Mouse (Mus musculus): ENCODE measurements around the gene Tbc1d24. TPM values are rescaled to one million over a fixed set of nuclear protein-coding genes. Genes with fewer than 3 reads are reported as not detected.

Tbc1d24 gene
- polyA plus RNA-seq, 2 experiments = 5.4 to 14.1 TPM

- peak overlapping the region; percentile 46 to 47 for H3K4me3 ChIP-seq (ENCODE audit: insufficient read depth in 1 of 2, low read depth in 2 of 2, low read length in 2 of 2)
- DNase-seq (ENCODE audit: low read depth in 3 of 3, low spot score in 3 of 3) (peak in 2 of 3 experiments; percentile 57 to 59), ATAC-seq (ENCODE audit: insufficient read depth) (no peak)
- H3K36me3 ChIP-seq (replicated peaks; ENCODE audit: control insufficient read depth, insufficient read depth, low read depth) = peaks cover 21% of the 10 kb centered on the region
- WGBS (ENCODE audit: insufficient replicate concordance) = 7% methylated on average over 37 of the region's 37 CpGs
- no peaks in the 10 kb centered on the region for H3K9me3 ChIP-seq (ENCODE audit: control insufficient read depth, low read length)
- H3K4me2 ChIP-seq (ENCODE audit: low read depth) = peak overlapping the region; percentile 73
- H3K27ac ChIP-seq = no peak overlapping the region
- TF ChIP-seq CTCF (IDR thresholded peaks at IDR 0.05; ENCODE audit: low read depth) (no peak), EP300 (IDR thresholded peaks at IDR 0.05; ENCODE audit: low read depth) (no peak)
- H3K27me3 ChIP-seq (ENCODE audit: control insufficient read depth, insufficient read depth, low read length) = peaks cover 3% of the 10 kb centered on the region; the same call in 1 of the 2 replicates
- H3K4me1 ChIP-seq (replicated peaks; ENCODE audit: control insufficient read depth in 2 of 2, insufficient read depth in 2 of 2, low read length in 1 of 2) = peaks cover 40 to 49% of the 10 kb centered on the region in 2 experiments
- peak overlapping the region; percentile 42 for H3K9ac ChIP-seq (replicated peaks)
These were observed 6.5 kb upstream of the Tbc1d24 start for GRCm38 (mm10) chr17:24211631-24212440.

GRCm38 (mm10) chr17:24210591-24210990 is 5.2 kb upstream of the Tbc1d24 start:
- no peak overlapping the region for H3K27ac ChIP-seq
- ATAC-seq (ENCODE audit: insufficient read depth) = no peak
- H3K4me3 ChIP-seq (ENCODE audit: insufficient read depth in 1 of 2, low read depth in 2 of 2, low read length in 2 of 2) = no peak overlapping the region
- H3K4me2 ChIP-seq (ENCODE audit: low read depth) = no peak overlapping the region
- H3K36me3 ChIP-seq (replicated peaks; ENCODE audit: control insufficient read depth, insufficient read depth, low read depth) = peaks cover 8% of the 10 kb centered on the region
- 58% methylated on average over 3 of the region's 3 CpGs for WGBS (ENCODE audit: insufficient replicate concordance)
- DNase-seq (ENCODE audit: low read depth in 3 of 3, low spot score in 3 of 3) = no peak
- TF ChIP-seq CTCF (IDR thresholded peaks at IDR 0.05; ENCODE audit: low read depth) (no peak), EP300 (IDR thresholded peaks at IDR 0.05; ENCODE audit: low read depth) (no peak)
- H3K4me1 ChIP-seq (replicated peaks; ENCODE audit: control insufficient read depth in 2 of 2, insufficient read depth in 2 of 2, low read length in 1 of 2) = peaks cover 51 to 59% of the 10 kb centered on the region in 2 experiments
- H3K9me3 ChIP-seq (ENCODE audit: control insufficient read depth, low read length) = no peaks in the 10 kb centered on the region
- 0 out of 2 replicates have a peak overlapping the region, but pooled peaks have one; percentile 18 for H3K9ac ChIP-seq (replicated peaks)
- H3K27me3 ChIP-seq (ENCODE audit: control insufficient read depth, insufficient read depth, low read length) = peaks cover 3% of the 10 kb centered on the region; the same call in 1 of the 2 replicates

- Histone ChIP-seq H3K36me3 (replicated peaks; ENCODE audit: control insufficient read depth, insufficient read depth, low read depth) (peaks cover 1% of the 10 kb centered on the region), H3K9ac (replicated peaks) (peak overlapping the region; percentile 76), H3K27ac (peak overlapping the region; percentile 95), H3K27me3 (ENCODE audit: control insufficient read depth, insufficient read depth, low read length) (peaks cover 3% of the 10 kb centered on the region; the same call in 1 of the 2 replicates), H3K9me3 (ENCODE audit: control insufficient read depth, low read length) (no peaks in the 10 kb centered on the region), H3K4me2 (ENCODE audit: low read depth) (peak overlapping the region; percentile 97), H3K4me3 (ENCODE audit: insufficient read depth in 1 of 2, low read depth in 2 of 2, low read length in 2 of 2) (peak overlapping the region in 1 of 2 experiments; percentile 67; a peak in 1 of 4 replicates), H3K4me1 (replicated peaks; ENCODE audit: control insufficient read depth in 2 of 2, insufficient read depth in 2 of 2, low read length in 1 of 2) (peaks cover 51 to 59% of the 10 kb centered on the region in 2 experiments)
- 53% methylated on average over 3 of the region's 3 CpGs for WGBS (ENCODE audit: insufficient replicate concordance)
- ATAC-seq (ENCODE audit: insufficient read depth) (no peak), DNase-seq (ENCODE audit: low read depth in 3 of 3, low spot score in 3 of 3) (no peak)
- TF ChIP-seq CTCF (IDR thresholded peaks at IDR 0.05; ENCODE audit: low read depth) (no peak), EP300 (IDR thresholded peaks at IDR 0.05; ENCODE audit: low read depth) (no peak)
These were observed 4.5 kb upstream of the Tbc1d24 start for GRCm38 (mm10) chr17:24209916-24210240.

- Histone ChIP-seq H3K9me3 (ENCODE audit: control insufficient read depth, low read length) (no peaks in the 10 kb centered on the region), H3K4me2 (ENCODE audit: low read depth) (peak within 1 kb of the TSS; percentile 97), H3K9ac (replicated peaks) (peak within 1 kb of the TSS; percentile 76), H3K27me3 (ENCODE audit: control insufficient read depth, insufficient read depth, low read length) (peaks cover 3% of the 10 kb centered on the region; the same call in 1 of the 2 replicates), H3K36me3 (replicated peaks; ENCODE audit: control insufficient read depth, insufficient read depth, low read depth) (no peaks in the 10 kb centered on the region), H3K27ac (peak within 1 kb of the TSS; percentile 95), H3K4me3 (ENCODE audit: insufficient read depth in 1 of 2, low read depth in 2 of 2, low read length in 2 of 2) (peak within 1 kb of the TSS; percentile 42 to 67), H3K4me1 (replicated peaks; ENCODE audit: control insufficient read depth in 2 of 2, insufficient read depth in 2 of 2, low read length in 1 of 2) (peaks cover 57 to 65% of the 10 kb centered on the region in 2 experiments)
- DNase-seq (ENCODE audit: low read depth in 3 of 3, low spot score in 3 of 3) (peak; percentile 85 to 87 (median 87)), ATAC-seq (ENCODE audit: insufficient read depth) (peak; percentile 85)
- no peak for TF ChIP-seq CTCF (IDR thresholded peaks at IDR 0.05; ENCODE audit: low read depth)
- peak; percentile 79 for TF ChIP-seq EP300 (IDR thresholded peaks at IDR 0.05; ENCODE audit: low read depth)
- 3% methylated on average over 43 of the region's 43 CpGs for WGBS (ENCODE audit: insufficient replicate concordance)
These were observed 3.9 kb upstream of the Tbc1d24 start, which contains the start of gene Ntn3 for GRCm38 (mm10) chr17:24209043-24209915. Gene Ntn3 (minus strand): TSS chr17:24209531.

Data from liver, embryonic 14.5 days (tissue).